Mouse (Mus musculus) hindbrain, postnatal 0 days (tissue): Measurements from ENCODE around the gene Fam71b. TPM values are rescaled to one million over a fixed set of nuclear protein-coding genes. Genes with fewer than 3 reads are reported as not detected.

ENCODE experiments used
- ATAC-seq: fragments of 200-750 bp; cut with Nextera tagmentation; 2 replicates; pipeline ENCODE4 v1.8.0; 2017; ENCODE audit warnings: mild to moderate bottlenecking, moderate TSS enrichment, moderate library complexity
- DNase-seq: peaks from one replicate; pipeline ENCODE4 v3.0.0-alpha.2; 2015; ENCODE audit warnings: low spot score
- H3K27ac ChIP-seq: fragments of 300-500 bp; sonication (generic); 2 replicates; pipeline ENCODE4 v1.5.1; 2014; ENCODE audit warnings: mild to moderate bottlenecking
- H3K27me3 ChIP-seq: fragments of 300-500 bp; sonication (generic); 2 replicates; pipeline ENCODE4 v1.6.1; 2014; ENCODE audit warnings: low read length, mixed read lengths; ENCODE audit not compliant: insufficient read depth
- H3K36me3 ChIP-seq: fragments of 300-500 bp; sonication (generic); 2 replicates; pipeline ENCODE4 v1.6.1; 2014; ENCODE audit warnings: low read length, mixed read lengths; ENCODE audit not compliant: insufficient read depth
- H3K4me1 ChIP-seq: fragments of 300-500 bp; sonication (generic); 2 replicates; pipeline ENCODE4 v1.6.1; 2014; ENCODE audit warnings: antibody characterized with exemption, low read length, mixed read lengths; ENCODE audit not compliant: insufficient read depth
- H3K4me2 ChIP-seq: fragments of 300-500 bp; sonication (generic); 2 replicates; pipeline ENCODE4 v1.6.1; 2014; ENCODE audit warnings: low read depth, mild to moderate bottlenecking, low read length, moderate library complexity, mixed read lengths
- H3K4me3 ChIP-seq: fragments of 300-500 bp; sonication (generic); 2 replicates; pipeline ENCODE4 v1.5.1; 2014; ENCODE audit warnings: low read length
- H3K9ac ChIP-seq: fragments of 300-500 bp; sonication (generic); replicated peaks from 2 replicates; pipeline ENCODE4 v1.6.1; 2014; ENCODE audit warnings: mild to moderate bottlenecking, low read length, moderate library complexity, mixed read lengths
- H3K9me3 ChIP-seq: fragments of 300-500 bp; sonication (generic); 2 replicates; pipeline ENCODE4 v1.6.1; 2016; ENCODE audit warnings: low read length, mixed read lengths
- CTCF ChIP-seq: IDR thresholded peaks from 2 replicates; pipeline ENCODE4 v1.5.1; 2016; ENCODE audit warnings: antibody characterized with exemption, control low read depth, low read depth
- WGBS: fragments of 180-500 bp; shearing (Covaris S2); extraction: QIAGEN DNeasy Blood & Tissue Kit; methylation state at CpG from one replicate; pipeline ENCODE4 v1.1.7; 2014; 5-methylcytosine and 5-hydroxymethylcytosine counted together
- polyA plus RNA-seq: library from polyadenylated mRNA; unstranded; fragments of >200 nt; fragmentation: Nextera tagmentation; extraction: Ambion mirVana; gene quantifications from 2 replicates; pipeline ENCODE4 v1.2.1, GENCODE M21; 2015
- total RNA-seq: library from RNA; depleted of rRNA; stranded (reverse); fragments of >200 nt; gene quantifications from 2 replicates; pipeline ENCODE4 v1.2.3, GENCODE M21; 2014

The Fam71b gene
- total and polyA plus RNA-seq, 2 experiments from 2014 or later = not detected

- Histone ChIP-seq H3K9me3 (no peaks in the 10 kb centered on the region), H3K9ac (no peak overlapping the region), H3K36me3 (no peaks in the 10 kb centered on the region), H3K4me1 (no peaks in the 10 kb centered on the region), H3K27ac (no peak overlapping the region), H3K27me3 (no peaks in the 10 kb centered on the region), H3K4me3 (no peak overlapping the region), H3K4me2 (no peak overlapping the region)
- WGBS = 81% methylated on average over 2 of the region's 2 CpGs
- DNase-seq = no peak
- TF ChIP-seq CTCF = no peak
- ATAC-seq = no peak
Measured at GRCm38 (mm10) chr11:46384925-46385324, 11.4 kb upstream of the Fam71b start.

- Histone ChIP-seq H3K4me3 (no peak overlapping the region), H3K36me3 (no peaks in the 10 kb centered on the region), H3K9ac (no peak overlapping the region), H3K27me3 (no peaks in the 10 kb centered on the region), H3K4me2 (no peak overlapping the region), H3K27ac (no peak overlapping the region), H3K9me3 (no peaks in the 10 kb centered on the region), H3K4me1 (no peaks in the 10 kb centered on the region)
- WGBS = 89% methylated on average over 8 of the region's 8 CpGs
- no peak for DNase-seq
- no peak for ATAC-seq
- TF ChIP-seq CTCF = no peak
Measured at GRCm38 (mm10) chr11:46386556-46386955, 9.8 kb upstream of the Fam71b start.

GRCm38 (mm10) chr11:46387061-46387460 is 9.3 kb upstream of the Fam71b start:
- 90% methylated on average over 8 of the region's 8 CpGs for WGBS
- no peaks in the 10 kb centered on the region for H3K9me3 ChIP-seq
- no peak for ATAC-seq
- DNase-seq = no peak
- no peak overlapping the region for H3K4me3 ChIP-seq
- TF ChIP-seq CTCF = no peak
- no peak overlapping the region for H3K4me2 ChIP-seq
- no peaks in the 10 kb centered on the region for H3K4me1 ChIP-seq
- H3K27me3 ChIP-seq = no peaks in the 10 kb centered on the region
- no peak overlapping the region for H3K9ac ChIP-seq
- H3K27ac ChIP-seq = no peak overlapping the region
- no peaks in the 10 kb centered on the region for H3K36me3 ChIP-seq

GRCm38 (mm10) chr11:46388438-46388837 is 7.9 kb upstream of the Fam71b start:
- DNase-seq (no peak), ATAC-seq (no peak)
- Histone ChIP-seq H3K27ac (no peak overlapping the region), H3K27me3 (no peaks in the 10 kb centered on the region), H3K36me3 (no peaks in the 10 kb centered on the region), H3K4me3 (no peak overlapping the region), H3K9ac (no peak overlapping the region), H3K9me3 (no peaks in the 10 kb centered on the region), H3K4me2 (no peak overlapping the region), H3K4me1 (no peaks in the 10 kb centered on the region)
- WGBS = 70% methylated on average over 6 of the region's 6 CpGs
- no peak for TF ChIP-seq CTCF

- no peaks in the 10 kb centered on the region for H3K27me3 ChIP-seq
Measured at GRCm38 (mm10) chr11:46389336-46390117, 6.8 kb upstream of the Fam71b start, which contains the start of gene Itk. Itk (minus strand) TSS chr11:46389515.

GRCm38 (mm10) chr11:46390621-46391020 is 5.7 kb upstream of the Fam71b start:
- H3K4me1 ChIP-seq = no peaks in the 10 kb centered on the region
- TF ChIP-seq CTCF = no peak

More at GRCm38 (mm10) chr11:46389336-46390117, 6.8 kb upstream of the Fam71b start, which contains the start of gene Itk:
- no peaks in the 10 kb centered on the region for H3K4me1 ChIP-seq
- 83% methylated on average over 13 of the region's 13 CpGs for WGBS
- H3K9ac ChIP-seq = no peak within 1 kb of the TSS
- H3K27ac ChIP-seq = no peak within 1 kb of the TSS
- no peaks in the 10 kb centered on the region for H3K36me3 ChIP-seq
- H3K4me3 ChIP-seq = no peak within 1 kb of the TSS
- no peak within 1 kb of the TSS for H3K4me2 ChIP-seq
- no peaks in the 10 kb centered on the region for H3K9me3 ChIP-seq
- no peak for TF ChIP-seq CTCF
- no peak for DNase-seq
- no peak for ATAC-seq

GRCm38 (mm10) chr11:46392890-46393289 is 3.5 kb upstream of the Fam71b start:
- Histone ChIP-seq H3K4me1 (no peaks in the 10 kb centered on the region), H3K27me3 (no peaks in the 10 kb centered on the region), H3K9me3 (no peaks in the 10 kb centered on the region), H3K9ac (no peak overlapping the region), H3K27ac (no peak overlapping the region), H3K36me3 (no peaks in the 10 kb centered on the region), H3K4me2 (no peak overlapping the region), H3K4me3 (no peak overlapping the region)
- 88% methylated on average over 7 of the region's 7 CpGs for WGBS
- no peak for TF ChIP-seq CTCF
- DNase-seq = no peak
- ATAC-seq = no peak

More at GRCm38 (mm10) chr11:46390621-46391020, 5.7 kb upstream of the Fam71b start:
- no peak overlapping the region for H3K9ac ChIP-seq
- H3K27ac ChIP-seq = no peak overlapping the region
- no peak for ATAC-seq
- no peak overlapping the region for H3K4me3 ChIP-seq
- no peaks in the 10 kb centered on the region for H3K36me3 ChIP-seq
- H3K9me3 ChIP-seq = no peaks in the 10 kb centered on the region
- no peak overlapping the region for H3K4me2 ChIP-seq
- no peak for DNase-seq
- 45% methylated on average over 3 of the region's 3 CpGs for WGBS
- H3K27me3 ChIP-seq = no peaks in the 10 kb centered on the region
